Mouse (Mus musculus): ENCODE measurements around the gene Cox11.

Gene Cox11

GRCm38 (mm10) chr11:90665161-90665560 is 27.2 kb downstream of the Cox11 start:
- DNase-seq = peak; percentile 54

DNA sequence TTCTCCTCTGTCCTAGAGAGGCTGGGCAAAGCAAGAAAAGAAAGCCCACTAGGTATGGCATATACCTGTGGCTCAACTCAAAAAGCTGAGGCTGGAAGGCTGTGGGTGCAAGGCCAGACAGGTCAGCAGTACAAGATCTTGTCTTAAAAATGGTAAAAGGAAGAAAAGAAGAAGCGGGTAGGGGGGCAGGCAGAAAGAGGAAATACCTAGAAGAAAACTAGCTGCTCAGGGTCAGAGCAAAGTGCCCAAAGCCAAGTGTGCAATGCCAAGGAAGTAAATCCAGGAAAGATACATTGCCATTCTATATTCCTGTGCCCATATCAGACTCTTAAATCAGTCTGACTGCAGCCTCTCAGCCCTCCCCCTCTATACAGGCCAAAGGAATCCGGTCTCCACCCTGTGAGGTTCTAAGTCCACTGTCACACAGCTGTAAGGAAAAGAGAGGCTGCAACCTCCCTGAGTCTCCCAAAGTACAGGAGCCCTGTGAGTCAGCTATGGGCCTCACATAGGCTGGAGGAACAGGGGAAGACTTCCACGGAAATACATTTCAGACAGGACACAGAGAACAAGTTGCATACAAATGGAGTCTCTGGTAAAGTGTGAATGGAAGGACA is 28.3 kb downstream of the Cox11 start:
- no peak for DNase-seq

- DNase-seq = no peak
Observed at GRCm38 (mm10) chr11:90666916-90667315, 28.9 kb downstream of the Cox11 start.

DNA sequence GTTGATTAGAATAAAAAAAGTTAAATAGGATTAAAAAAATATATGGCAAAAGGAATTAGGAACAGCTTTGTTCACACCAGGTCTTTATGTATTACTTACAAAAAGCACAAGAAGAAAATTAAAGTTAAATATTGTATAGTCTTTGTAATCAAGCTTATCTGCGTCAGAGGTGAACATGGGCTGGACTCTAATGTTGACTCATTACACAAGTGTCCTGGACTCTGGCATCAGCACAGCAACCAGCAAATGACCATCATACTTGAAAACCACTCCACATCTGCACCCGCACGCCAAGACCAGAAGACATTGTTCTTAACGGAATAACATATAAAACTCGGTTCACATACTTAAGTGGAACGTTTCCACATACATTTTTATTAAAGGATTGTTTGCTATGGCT is 29.4 kb downstream of the Cox11 start:
- DNase-seq = peak; percentile 51

DNA sequence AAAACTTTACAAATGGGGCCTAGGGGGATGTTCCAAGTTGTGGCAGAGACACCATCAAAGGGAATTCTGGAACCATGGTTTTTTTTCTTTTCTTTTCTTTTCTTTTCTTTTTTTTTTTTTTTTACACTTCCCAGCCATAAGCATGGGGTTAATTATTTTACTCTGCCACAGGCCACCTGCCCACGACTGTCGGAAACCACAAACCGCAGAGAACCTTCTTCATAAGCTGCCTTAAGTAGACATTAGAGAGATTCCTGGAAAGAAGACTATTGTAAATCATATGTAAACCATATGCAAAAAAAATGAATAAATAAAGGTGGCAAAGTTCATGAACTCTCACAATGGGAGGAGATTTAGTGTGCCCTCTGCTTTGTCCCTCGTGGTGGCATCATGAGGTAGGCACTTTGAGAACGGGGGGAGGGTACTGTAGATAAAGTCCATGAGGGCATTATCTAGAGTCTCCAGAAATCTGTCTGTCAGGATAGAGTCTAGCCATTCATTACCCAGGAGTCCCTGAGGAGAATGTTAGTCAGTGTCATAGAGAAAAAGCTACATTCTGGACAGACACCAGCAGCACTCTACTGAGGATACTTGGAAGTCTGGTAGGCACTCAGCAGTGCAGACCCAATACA is 37.6 kb downstream of the Cox11 start:
- no peak for DNase-seq

DNA sequence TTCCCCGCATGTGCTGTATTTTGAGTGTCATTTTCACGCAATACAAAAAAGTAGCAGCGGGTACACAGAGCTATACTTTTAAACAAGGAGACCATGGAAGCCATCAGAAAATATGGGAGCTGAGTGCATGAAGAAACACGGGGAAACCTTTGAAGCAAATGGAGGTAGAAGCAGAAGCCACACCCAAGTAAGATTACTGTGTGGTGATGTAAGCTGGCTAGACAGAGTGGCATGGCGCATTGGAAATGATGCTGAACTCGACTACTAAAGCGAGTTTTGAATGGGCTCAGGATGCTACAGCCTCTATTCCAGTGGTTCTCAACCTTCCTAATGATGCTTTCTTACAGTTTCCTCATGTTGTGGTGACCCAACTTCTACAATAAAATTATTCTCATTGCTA is 39.1 kb downstream of the Cox11 start:
- DNase-seq = no peak

GRCm38 (mm10) chr11:90677771-90678288 is 39.9 kb downstream of the Cox11 start:
- DNase-seq = no peak

GRCm38 (mm10) chr11:90678582-90678981 is 40.6 kb downstream of the Cox11 start:
- DNase-seq = peak; percentile 25

GRCm38 (mm10) chr11:90681171-90681570 is 43.2 kb downstream of the Cox11 start:
- DNase-seq = no peak

- DNase-seq = no peak
Observed at GRCm38 (mm10) chr11:90684765-90685164, 46.8 kb downstream of the Cox11 start.

- no peak for DNase-seq
Observed at GRCm38 (mm10) chr11:90685196-90685595, 47.2 kb downstream of the Cox11 start.

GRCm38 (mm10) chr11:90686287-90687025 is 48.5 kb downstream of the Cox11 start:
- peak; percentile 44 for DNase-seq

- no peak for DNase-seq
Observed at GRCm38 (mm10) chr11:90687040-90687439, 49.1 kb downstream of the Cox11 start.

DNA sequence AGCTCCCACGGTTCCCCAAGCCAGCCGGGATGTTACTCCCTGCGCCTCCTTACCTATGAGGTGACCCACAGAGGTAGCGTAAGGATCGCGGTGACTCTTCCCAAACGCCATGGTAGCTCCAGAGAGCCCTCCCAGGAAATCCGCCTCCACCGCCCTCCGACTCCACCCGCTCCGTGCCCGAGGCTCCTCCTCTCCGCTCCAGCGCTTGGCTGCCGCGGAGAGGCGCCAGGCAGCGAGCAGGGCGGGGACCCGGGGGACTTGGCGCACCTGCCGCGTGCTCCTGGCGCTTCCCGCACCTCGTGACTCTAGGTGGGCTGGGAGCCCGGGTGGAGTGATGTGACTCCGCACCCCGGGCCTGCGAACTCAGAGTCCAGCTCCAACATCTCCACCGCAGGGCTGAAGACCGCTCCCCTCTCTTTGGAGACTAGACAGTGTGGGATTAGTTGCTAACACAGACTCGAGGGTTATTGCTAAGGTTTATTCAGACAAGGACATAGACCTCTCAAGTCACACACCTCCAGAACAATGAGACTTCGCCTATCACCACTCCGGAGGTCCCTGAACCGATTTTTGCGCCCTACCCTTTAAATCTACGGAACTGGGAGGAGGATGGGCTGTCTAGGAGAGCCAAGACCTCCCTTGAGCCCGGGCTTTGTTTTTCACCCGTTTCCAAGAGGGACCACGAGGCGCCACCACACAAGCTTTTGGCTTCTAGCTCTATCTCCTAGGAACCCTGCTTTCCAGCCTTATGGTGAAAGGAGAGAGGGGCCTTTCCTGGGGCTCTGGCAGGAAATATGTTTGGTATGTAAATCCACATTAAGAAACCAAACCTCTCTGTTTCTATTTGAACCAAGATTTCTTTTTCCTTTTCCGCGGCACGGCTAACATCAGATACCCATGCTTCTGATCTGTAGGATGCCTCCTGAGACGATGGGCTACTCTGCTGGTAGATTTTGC is 49.8 kb downstream of the Cox11 start, which contains the start of gene Tom1l1:
Gene Tom1l1 (minus strand): TSS at position 907 of the 957 bp plus-strand sequence.
- peak; percentile 83 for DNase-seq

DNA sequence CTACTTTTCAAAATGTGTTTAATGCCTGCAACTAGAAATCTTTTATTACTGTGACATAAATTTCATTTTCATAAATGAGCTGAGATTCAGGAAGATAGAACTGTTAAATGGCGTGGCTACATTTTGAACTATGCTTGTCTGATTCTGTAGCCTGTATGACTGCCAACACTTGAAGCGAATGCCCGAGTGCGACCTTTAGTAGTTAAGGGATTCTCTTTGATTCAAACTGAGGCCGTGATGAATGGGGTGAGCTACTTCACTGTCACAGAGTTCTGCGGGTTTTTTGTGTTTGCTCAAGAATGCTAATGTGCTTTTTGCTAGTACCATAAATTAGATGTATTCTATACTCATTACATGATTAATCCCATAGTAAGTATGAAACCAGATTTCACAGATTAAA is 52.4 kb downstream of the Cox11 start:
- DNase-seq = no peak

GRCm38 (mm10) chr11:90694206-90694605 is 56.2 kb downstream of the Cox11 start:
- no peak for DNase-seq

Data from lung, postnatal 36 days (tissue).